Mouse (Mus musculus) heart, embryonic 16.5 days (tissue): ENCODE measurements at regions not wholly inside any gene's neighbourhood (a gene's known extent, or its start where the extent isn't known, plus 50 kb on each side); places are given as distances from the start of the nearest gene placed in this dataset.

Experiments
- ATAC-seq: fragments of 200-750 bp; cut with Nextera tagmentation; replicated peaks from 2 replicates; pipeline ENCODE4 v1.8.0; 2017; ENCODE audit warnings: moderate number of reproducible peaks; ENCODE audit not compliant: insufficient read depth, low FRiP score; ENCODE audit errors: extremely low read depth
- H3K27ac ChIP-seq: fragments of 300-500 bp; sonication (generic); 2 replicates; pipeline ENCODE4 v1.5.1; 2014; ENCODE audit warnings: mild to moderate bottlenecking, low read length, control low read depth, moderate library complexity
- H3K27me3 ChIP-seq: fragments of 300-500 bp; sonication (generic); 2 replicates; pipeline ENCODE4 v1.6.1; 2014; ENCODE audit warnings: low read length, mixed read lengths; ENCODE audit not compliant: control insufficient read depth, insufficient read depth
- H3K36me3 ChIP-seq: fragments of 300-500 bp; sonication (generic); 2 replicates; pipeline ENCODE4 v1.6.1; 2014; ENCODE audit not compliant: control insufficient read depth, insufficient read depth
- H3K4me1 ChIP-seq: fragments of 300-500 bp; sonication (generic); 2 replicates; pipeline ENCODE4 v1.6.1; 2014; ENCODE audit warnings: low read length, mixed read lengths; ENCODE audit not compliant: control insufficient read depth, insufficient read depth
- H3K4me2 ChIP-seq: fragments of 300-500 bp; sonication (generic); 2 replicates; pipeline ENCODE4 v1.6.1; 2014; ENCODE audit warnings: low read depth, mild to moderate bottlenecking, control low read depth, low read length
- H3K4me3 ChIP-seq: fragments of 300-500 bp; sonication (generic); 2 replicates; pipeline ENCODE4 v1.5.1; 2014; ENCODE audit warnings: mild to moderate bottlenecking, control low read depth, low read length
- H3K9ac ChIP-seq: fragments of 300-500 bp; sonication (generic); 2 replicates; pipeline ENCODE4 v1.6.1; 2014; ENCODE audit warnings: low read length, control low read depth
- H3K9me3 ChIP-seq: fragments of 300-500 bp; sonication (generic); replicated peaks from 2 replicates; pipeline ENCODE4 v1.6.1; 2016; ENCODE audit warnings: low read length; ENCODE audit not compliant: control insufficient read depth
- WGBS: fragments of 180-500 bp; shearing (Covaris S2); extraction: QIAGEN DNeasy Blood & Tissue Kit; methylation state at CpG from one replicate; pipeline ENCODE4 v1.1.7; 2014; 5-methylcytosine and 5-hydroxymethylcytosine counted together

GRCm38 (mm10) chr11:111200512-111200911 lies 134.5 kb downstream of the Kcnj2 start:
- Histone ChIP-seq H3K4me3 (no peak overlapping the region), H3K36me3 (no peaks in the 10 kb centered on the region), H3K9ac (no peak overlapping the region), H3K4me1 (no peaks in the 10 kb centered on the region), H3K9me3 (no peaks in the 10 kb centered on the region), H3K27ac (no peak overlapping the region), H3K4me2 (no peak overlapping the region), H3K27me3 (no peaks in the 10 kb centered on the region)
- 61% methylated on average over 2 of the region's 2 CpGs for WGBS
- ATAC-seq, result no peak

GRCm38 (mm10) chr11:111202780-111203179 lies 136.8 kb downstream of the Kcnj2 start:
- H3K4me2 ChIP-seq, result no peak overlapping the region
- ATAC-seq, result no peak
- H3K4me1 ChIP-seq, result no peaks in the 10 kb centered on the region
- no peak overlapping the region for H3K27ac ChIP-seq
- no peaks in the 10 kb centered on the region for H3K36me3 ChIP-seq
- H3K27me3 ChIP-seq, result no peaks in the 10 kb centered on the region
- no peaks in the 10 kb centered on the region for H3K9me3 ChIP-seq
- no peak overlapping the region for H3K4me3 ChIP-seq
- no peak overlapping the region for H3K9ac ChIP-seq

GRCm38 (mm10) chr11:111210565-111210964 lies 144.6 kb downstream of the Kcnj2 start:
- H3K4me3 ChIP-seq, result no peak overlapping the region
- ATAC-seq, result no peak
- H3K36me3 ChIP-seq, result no peaks in the 10 kb centered on the region
- no peak overlapping the region for H3K9ac ChIP-seq
- no peaks in the 10 kb centered on the region for H3K9me3 ChIP-seq
- H3K4me1 ChIP-seq, result peaks cover 21% of the 10 kb centered on the region
- no peak overlapping the region for H3K4me2 ChIP-seq
- H3K27ac ChIP-seq, result no peak overlapping the region
- no peaks in the 10 kb centered on the region for H3K27me3 ChIP-seq

GRCm38 (mm10) chr11:111212038-111212701 lies 146.2 kb downstream of the Kcnj2 start:
- H3K9me3 ChIP-seq, result no peaks in the 10 kb centered on the region
- no peaks in the 10 kb centered on the region for H3K27me3 ChIP-seq
- ATAC-seq, result 0 out of 2 replicates have a peak, but pooled peaks have one; percentile 25
- peaks cover 21% of the 10 kb centered on the region for H3K4me1 ChIP-seq
- H3K9ac ChIP-seq, result no peak overlapping the region
- WGBS, result 53% methylated on average over 5 of the region's 5 CpGs
- H3K27ac ChIP-seq, result peak overlapping the region; percentile 70
- H3K36me3 ChIP-seq, result no peaks in the 10 kb centered on the region
- no peak overlapping the region for H3K4me2 ChIP-seq
- H3K4me3 ChIP-seq, result no peak overlapping the region

GRCm38 (mm10) chr11:111212702-111213328 lies 146.9 kb downstream of the Kcnj2 start:
- no peak overlapping the region for H3K9ac ChIP-seq
- H3K27ac ChIP-seq, result peak overlapping the region; percentile 70
- H3K36me3 ChIP-seq, result no peaks in the 10 kb centered on the region
- H3K27me3 ChIP-seq, result no peaks in the 10 kb centered on the region
- no peak overlapping the region for H3K4me2 ChIP-seq
- no peak overlapping the region for H3K4me3 ChIP-seq
- ATAC-seq, result no peak
- WGBS, result 53% methylated on average over 5 of the region's 5 CpGs
- H3K9me3 ChIP-seq, result no peaks in the 10 kb centered on the region
- H3K4me1 ChIP-seq, result peaks cover 21% of the 10 kb centered on the region

GRCm38 (mm10) chr11:111215006-111215405 lies 149.0 kb downstream of the Kcnj2 start:
- Histone ChIP-seq H3K4me3 (no peak overlapping the region), H3K27ac (peak overlapping the region; percentile 81), H3K9me3 (no peaks in the 10 kb centered on the region), H3K9ac (no peak overlapping the region), H3K4me2 (no peak overlapping the region), H3K27me3 (no peaks in the 10 kb centered on the region), H3K36me3 (no peaks in the 10 kb centered on the region), H3K4me1 (peaks cover 21% of the 10 kb centered on the region)
- 32% methylated on average over 5 of the region's 5 CpGs for WGBS
- ATAC-seq, result peak; percentile 95

GRCm38 (mm10) chr11:111223834-111224233 lies 157.9 kb downstream of the Kcnj2 start:
- Histone ChIP-seq H3K4me3 (no peak overlapping the region), H3K36me3 (no peaks in the 10 kb centered on the region), H3K4me1 (no peaks in the 10 kb centered on the region), H3K9ac (no peak overlapping the region), H3K4me2 (no peak overlapping the region), H3K9me3 (no peaks in the 10 kb centered on the region; the same call in 1 of the 2 replicates), H3K27me3 (no peaks in the 10 kb centered on the region), H3K27ac (no peak overlapping the region)
- no peak for ATAC-seq
- 80% methylated on average over 4 of the region's 4 CpGs for WGBS

GRCm38 (mm10) chr11:111227305-111227704 lies 161.3 kb downstream of the Kcnj2 start:
- H3K9me3 ChIP-seq, result no peaks in the 10 kb centered on the region; the same call in 1 of the 2 replicates
- H3K4me2 ChIP-seq, result no peak overlapping the region
- no peaks in the 10 kb centered on the region for H3K36me3 ChIP-seq
- no peaks in the 10 kb centered on the region for H3K27me3 ChIP-seq
- WGBS, result 35% methylated on average over 1 of the region's 1 CpGs
- no peak overlapping the region for H3K27ac ChIP-seq
- H3K9ac ChIP-seq, result no peak overlapping the region
- no peak overlapping the region for H3K4me3 ChIP-seq
- ATAC-seq, result no peak
- no peaks in the 10 kb centered on the region for H3K4me1 ChIP-seq

GRCm38 (mm10) chr11:111236741-111237140 lies 170.8 kb downstream of the Kcnj2 start:
- Histone ChIP-seq H3K9ac (no peak overlapping the region), H3K27me3 (no peaks in the 10 kb centered on the region), H3K9me3 (no peaks in the 10 kb centered on the region), H3K4me1 (no peaks in the 10 kb centered on the region), H3K36me3 (no peaks in the 10 kb centered on the region), H3K4me3 (no peak overlapping the region), H3K4me2 (no peak overlapping the region), H3K27ac (no peak overlapping the region)
- whole genome bisulfite sequencing, result 94% methylated on average over 1 of the region's 1 CpGs
- no peak for ATAC-seq
